Mouse (Mus musculus) kidney, embryonic 14.5 days (tissue): ENCODE measurements around the gene Plcd3. TPM values are rescaled to one million over a fixed set of nuclear protein-coding genes. Genes with fewer than 3 reads are reported as not detected.

Experiments
- ATAC-seq: fragments of 200-750 bp; cut with Nextera tagmentation; 2 replicates; pipeline ENCODE4 v1.8.0; 2017; ENCODE audit warnings: moderate number of reproducible peaks, mild to moderate bottlenecking, moderate TSS enrichment, moderate library complexity; ENCODE audit not compliant: low FRiP score, low TSS enrichment
- H3K27ac ChIP-seq: fragments of 300-500 bp; sonication (generic); 2 replicates; pipeline ENCODE4 v1.5.1; 2014; ENCODE audit warnings: low read depth, mild to moderate bottlenecking, low read length, moderate library complexity, mixed read lengths
- H3K27me3 ChIP-seq: fragments of 300-500 bp; sonication (generic); 2 replicates; pipeline ENCODE4 v1.6.1; 2014; ENCODE audit warnings: mild to moderate bottlenecking, low read length; ENCODE audit not compliant: control insufficient read depth, insufficient read depth
- H3K36me3 ChIP-seq: fragments of 300-500 bp; sonication (generic); 2 replicates; pipeline ENCODE4 v1.6.1; 2014; ENCODE audit warnings: low read length, mixed read lengths; ENCODE audit not compliant: control insufficient read depth, insufficient read depth
- H3K4me1 ChIP-seq: fragments of 300-500 bp; sonication (generic); 2 replicates; pipeline ENCODE4 v1.6.1; 2014; ENCODE audit warnings: low read length, mixed read lengths; ENCODE audit not compliant: control insufficient read depth, insufficient read depth
- H3K4me2 ChIP-seq: fragments of 300-500 bp; sonication (generic); replicated peaks from 2 replicates; pipeline ENCODE4 v1.6.1; 2014; ENCODE audit warnings: low read depth, mild to moderate bottlenecking, low read length
- H3K4me3 ChIP-seq: fragments of 300-500 bp; sonication (generic); 2 replicates; pipeline ENCODE4 v1.5.1; 2014; ENCODE audit warnings: mild to moderate bottlenecking, low read length
- H3K9ac ChIP-seq: fragments of 300-500 bp; sonication (generic); 2 replicates; pipeline ENCODE4 v1.6.1; 2014; ENCODE audit warnings: low read depth, mild to moderate bottlenecking, low read length, moderate library complexity
- H3K9me3 ChIP-seq: fragments of 300-500 bp; sonication (generic); 2 replicates; pipeline ENCODE4 v1.6.1; 2016; ENCODE audit warnings: low read length; ENCODE audit not compliant: control insufficient read depth
- WGBS: fragments of 180-500 bp; shearing (Covaris S2); extraction: QIAGEN DNeasy Blood & Tissue Kit; methylation state at CpG from one replicate; pipeline ENCODE4 v1.1.7; 2014; 5-methylcytosine and 5-hydroxymethylcytosine counted together
- polyA plus RNA-seq: library from polyadenylated mRNA; unstranded; fragments of >200 nt; fragmentation: Nextera tagmentation; extraction: Ambion mirVana; gene quantifications from 2 replicates; pipeline ENCODE4 v1.2.1, GENCODE M21; 2014

Gene Plcd3
- polyA plus RNA-seq, 1 experiment from 2014 or later = 3.2 TPM

DNA sequence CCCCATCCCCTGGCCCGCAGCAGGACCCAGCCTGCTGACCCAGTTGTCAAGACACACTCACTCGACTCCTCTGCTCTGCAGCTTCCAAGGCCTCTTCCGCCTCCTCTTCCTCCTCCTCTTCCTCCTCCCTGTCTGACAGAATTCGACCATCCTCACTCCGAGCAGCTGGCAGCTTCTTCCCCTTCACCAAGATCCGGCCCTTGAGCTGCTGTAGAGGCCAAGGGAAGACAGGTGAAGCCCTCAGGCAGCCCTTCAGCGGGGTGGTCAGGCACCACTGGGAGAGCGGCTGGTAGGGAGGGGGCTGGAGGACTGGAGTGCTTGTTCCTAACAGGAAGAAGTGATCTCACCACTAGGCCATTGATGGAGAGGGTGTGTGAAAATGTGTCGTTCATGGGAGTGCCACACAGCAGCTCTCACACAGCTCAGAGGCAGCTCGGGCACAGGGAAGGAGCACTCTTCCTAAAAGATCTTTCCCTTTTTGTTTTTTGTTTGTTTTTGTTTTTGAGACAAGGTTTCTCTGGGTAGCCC, 26.6 kb downstream of the Plcd3 start:
- ATAC-seq = no peak
- Histone ChIP-seq H3K4me2 (no peak overlapping the region), H3K36me3 (peaks cover 10% of the 10 kb centered on the region; the same call in 1 of the 2 replicates), H3K27ac (no peak overlapping the region), H3K4me1 (no peaks in the 10 kb centered on the region), H3K27me3 (no peaks in the 10 kb centered on the region), H3K9ac (no peak overlapping the region), H3K9me3 (no peaks in the 10 kb centered on the region), H3K4me3 (no peak overlapping the region)
- 23% methylated on average over 10 of the region's 10 CpGs for WGBS

DNA sequence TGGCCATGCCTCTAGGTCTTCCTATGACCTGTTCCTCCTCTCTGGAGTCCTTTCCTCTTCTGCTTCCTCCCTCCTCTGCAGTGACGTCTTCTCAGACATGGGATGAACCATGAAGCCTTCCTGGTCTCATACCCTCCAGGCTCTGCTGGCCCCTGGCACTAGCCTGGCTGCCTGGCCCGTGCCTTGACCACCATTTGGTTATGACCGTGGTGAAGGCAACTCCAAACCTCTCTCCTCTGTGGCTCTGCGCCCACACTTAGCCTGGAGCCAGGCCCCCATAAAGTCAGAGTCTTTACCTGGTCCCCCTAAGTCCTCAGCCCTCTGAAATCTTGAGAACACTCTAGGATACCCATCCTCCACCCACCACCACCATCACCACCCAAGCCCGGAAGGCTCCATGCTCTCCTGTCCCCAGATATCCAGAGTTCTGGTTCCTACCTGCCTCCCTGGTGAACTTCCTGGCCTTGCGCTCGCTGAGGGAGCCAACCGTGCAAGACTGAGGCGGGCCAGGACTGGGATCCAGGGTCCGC, 27.3 kb downstream of the Plcd3 start:
- H3K4me3 ChIP-seq = no peak overlapping the region
- no peak overlapping the region for H3K9ac ChIP-seq
- ATAC-seq = no peak
- no peaks in the 10 kb centered on the region for H3K27me3 ChIP-seq
- H3K9me3 ChIP-seq = no peaks in the 10 kb centered on the region
- H3K27ac ChIP-seq = no peak overlapping the region
- no peak overlapping the region for H3K4me2 ChIP-seq
- H3K4me1 ChIP-seq = no peaks in the 10 kb centered on the region
- 63% methylated on average over 10 of the region's 10 CpGs for WGBS
- H3K36me3 ChIP-seq = peaks cover 16% of the 10 kb centered on the region

DNA sequence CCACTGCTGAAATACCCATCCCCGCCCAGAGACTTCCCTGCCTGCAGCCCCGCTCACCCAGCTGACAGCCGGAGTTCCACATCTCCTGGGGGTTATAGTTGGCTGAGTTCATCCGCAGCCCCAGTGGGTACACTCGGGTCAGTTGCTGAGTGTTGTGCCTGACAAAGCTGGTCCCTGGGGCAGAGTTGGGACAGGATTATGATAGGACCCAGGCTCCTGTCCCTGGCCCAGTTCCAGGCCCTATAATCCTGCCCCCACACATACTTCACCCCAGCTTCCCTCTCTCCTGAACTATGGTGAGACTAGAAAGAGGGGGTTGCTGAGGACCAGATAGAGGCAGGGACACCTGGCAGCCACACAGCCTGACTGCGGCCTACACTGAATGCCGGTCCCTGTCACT, 27.8 kb downstream of the Plcd3 start:
- H3K4me2 ChIP-seq = no peak overlapping the region
- 89% methylated on average over 7 of the region's 7 CpGs for WGBS
- no peak overlapping the region for H3K9ac ChIP-seq
- no peaks in the 10 kb centered on the region for H3K4me1 ChIP-seq
- peaks cover 21% of the 10 kb centered on the region for H3K36me3 ChIP-seq
- no peaks in the 10 kb centered on the region for H3K9me3 ChIP-seq
- no peak for ATAC-seq
- no peak overlapping the region for H3K4me3 ChIP-seq
- no peak overlapping the region for H3K27ac ChIP-seq
- no peaks in the 10 kb centered on the region for H3K27me3 ChIP-seq

DNA sequence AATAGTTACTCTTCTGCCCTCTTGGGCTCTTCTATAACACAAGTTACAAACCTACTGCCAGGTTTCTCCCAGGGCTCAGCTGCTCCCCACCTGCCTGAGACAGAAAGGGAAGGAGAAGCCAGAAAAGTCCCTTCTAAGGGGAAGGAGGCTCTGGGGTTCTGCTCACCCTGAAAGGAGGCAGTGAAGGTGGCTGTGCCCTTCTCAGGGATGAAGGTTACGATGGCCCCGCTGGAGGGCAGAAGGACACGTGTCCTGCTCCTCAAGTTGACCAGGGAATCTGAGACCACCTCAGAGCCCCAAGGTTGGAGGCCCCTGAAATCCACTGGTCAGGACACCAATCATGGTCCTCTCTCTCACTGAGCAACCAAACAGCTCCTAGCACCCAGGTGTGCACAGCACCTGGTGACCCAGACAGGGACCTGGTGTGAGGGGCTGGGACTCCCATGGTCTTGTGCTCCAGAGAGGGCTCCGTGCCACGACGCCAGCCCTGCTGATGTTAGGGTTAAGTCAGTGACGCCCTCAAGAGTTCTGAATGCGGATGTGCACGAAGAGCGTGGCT, 31.1 kb downstream of the Plcd3 start:
- WGBS = 90% methylated on average over 10 of the region's 10 CpGs
- no peaks in the 10 kb centered on the region for H3K4me1 ChIP-seq
- no peaks in the 10 kb centered on the region for H3K9me3 ChIP-seq
- no peaks in the 10 kb centered on the region for H3K27me3 ChIP-seq
- H3K9ac ChIP-seq = no peak overlapping the region
- no peak overlapping the region for H3K27ac ChIP-seq
- H3K4me3 ChIP-seq = no peak overlapping the region
- no peak for ATAC-seq
- peaks cover 54% of the 10 kb centered on the region for H3K36me3 ChIP-seq
- no peak overlapping the region for H3K4me2 ChIP-seq

DNA sequence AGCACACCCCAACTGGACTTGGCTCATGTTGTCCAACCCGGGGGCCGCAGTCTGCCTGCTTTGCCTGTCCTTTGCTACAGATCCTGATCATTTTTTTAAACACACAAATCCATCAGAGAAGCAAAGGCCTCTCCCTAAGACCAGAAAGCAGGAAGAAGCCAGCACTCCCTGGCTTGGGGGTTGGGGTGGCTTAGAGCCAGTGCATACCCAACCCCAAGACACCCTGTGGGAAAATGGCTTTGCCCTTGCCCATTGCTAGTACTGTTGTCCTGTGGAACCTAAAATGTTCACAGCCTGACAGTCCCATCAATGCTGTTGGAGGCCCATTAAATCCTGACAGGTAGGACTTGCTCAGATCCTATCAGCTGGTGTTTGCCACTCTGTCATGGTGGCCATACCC, 31.7 kb downstream of the Plcd3 start:
- no peak overlapping the region for H3K9ac ChIP-seq
- ATAC-seq = no peak
- 93% methylated on average over 2 of the region's 2 CpGs for WGBS
- H3K4me2 ChIP-seq = no peak overlapping the region
- no peaks in the 10 kb centered on the region for H3K4me1 ChIP-seq
- H3K27ac ChIP-seq = no peak overlapping the region
- no peaks in the 10 kb centered on the region for H3K9me3 ChIP-seq
- H3K36me3 ChIP-seq = peaks cover 59% of the 10 kb centered on the region
- no peak overlapping the region for H3K4me3 ChIP-seq
- no peaks in the 10 kb centered on the region for H3K27me3 ChIP-seq

GRCm38 (mm10) chr11:103068884-103069283, 32.6 kb downstream of the Plcd3 start:
- Histone ChIP-seq H3K36me3 (peaks cover 68% of the 10 kb centered on the region), H3K27ac (no peak overlapping the region), H3K9me3 (no peaks in the 10 kb centered on the region), H3K27me3 (no peaks in the 10 kb centered on the region), H3K4me3 (no peak overlapping the region), H3K4me2 (no peak overlapping the region), H3K4me1 (no peaks in the 10 kb centered on the region), H3K9ac (no peak overlapping the region)
- ATAC-seq = no peak
- 95% methylated on average over 11 of the region's 11 CpGs for WGBS

DNA sequence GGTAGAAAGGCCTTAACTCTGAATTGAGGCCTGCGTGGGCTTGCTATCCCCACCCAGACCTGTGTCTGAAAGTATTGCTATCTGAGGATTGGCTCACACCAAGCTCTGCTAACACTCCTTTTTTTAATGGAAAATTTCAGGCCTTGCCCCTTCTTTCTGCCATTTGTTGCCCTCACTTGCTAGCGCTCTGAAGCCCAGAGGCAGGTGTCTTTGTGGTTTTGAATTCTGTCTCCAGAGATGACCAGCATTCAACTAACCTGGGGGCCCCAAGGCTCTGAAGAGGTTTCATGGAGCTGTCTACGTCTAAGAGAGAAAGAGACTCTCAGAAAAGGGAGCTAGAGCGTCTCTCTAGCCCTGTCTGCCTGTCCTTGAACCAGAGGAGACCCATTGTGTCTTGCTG, 33.2 kb downstream of the Plcd3 start:
- Histone ChIP-seq H3K4me3 (no peak overlapping the region), H3K9me3 (no peaks in the 10 kb centered on the region), H3K36me3 (peaks cover 74% of the 10 kb centered on the region), H3K27me3 (no peaks in the 10 kb centered on the region), H3K27ac (no peak overlapping the region), H3K4me1 (no peaks in the 10 kb centered on the region), H3K4me2 (no peak overlapping the region), H3K9ac (no peak overlapping the region)
- ATAC-seq = no peak
- 91% methylated on average over 4 of the region's 4 CpGs for WGBS

- Histone ChIP-seq H3K4me2 (no peak overlapping the region), H3K4me3 (no peak overlapping the region), H3K27me3 (no peaks in the 10 kb centered on the region), H3K4me1 (no peaks in the 10 kb centered on the region), H3K36me3 (peaks cover 78% of the 10 kb centered on the region), H3K27ac (no peak overlapping the region), H3K9ac (no peak overlapping the region; the same call in 1 of the 2 replicates), H3K9me3 (no peaks in the 10 kb centered on the region)
- no peak for ATAC-seq
- WGBS = 73% methylated on average over 8 of the region's 8 CpGs
Observed at GRCm38 (mm10) chr11:103067457-103068001, 33.9 kb downstream of the Plcd3 start.

- H3K36me3 ChIP-seq = peaks cover 80% of the 10 kb centered on the region
- H3K27ac ChIP-seq = no peak overlapping the region
- no peak overlapping the region for H3K4me2 ChIP-seq
- ATAC-seq = no peak
- 92% methylated on average over 6 of the region's 6 CpGs for WGBS
- H3K4me3 ChIP-seq = no peak overlapping the region
- no peak overlapping the region for H3K9ac ChIP-seq
- no peaks in the 10 kb centered on the region for H3K4me1 ChIP-seq
- H3K9me3 ChIP-seq = no peaks in the 10 kb centered on the region
- no peaks in the 10 kb centered on the region for H3K27me3 ChIP-seq
Observed at GRCm38 (mm10) chr11:103067051-103067361, 34.5 kb downstream of the Plcd3 start.
